Mouse (Mus musculus) frontal cortex, postnatal 25 days (tissue): ENCODE data around the gene Copz1.

ENCODE experiments used
- DNase-seq, 2 experiments: peaks; one replicate each; pipeline ENCODE4 v3.0.0; 2022; ENCODE audit warnings: low spot score in 2 of 2

Gene Copz1

GRCm38 (mm10) chr15:103308876-103309580, 36.5 kb downstream of the Copz1 start:
- DNase-seq = no peak

GRCm38 (mm10) chr15:103310365-103310910, 37.9 kb downstream of the Copz1 start, which contains the start of gene Gpr84:
Gene Gpr84 (minus strand): TSS chr15:103310612.
- DNase-seq = no peak

GRCm38 (mm10) chr15:103313495-103314095, 41.1 kb downstream of the Copz1 start:
- DNase-seq = no peak

GRCm38 (mm10) chr15:103314181-103314580, 41.7 kb downstream of the Copz1 start:
- DNase-seq = no peak

- DNase-seq = no peak
Observed at GRCm38 (mm10) chr15:103315011-103315502, 42.5 kb downstream of the Copz1 start.

GRCm38 (mm10) chr15:103315979-103316776, 43.7 kb downstream of the Copz1 start:
- DNase-seq = no peak

GRCm38 (mm10) chr15:103317120-103317519, 44.6 kb downstream of the Copz1 start:
- DNase-seq = no peak

- DNase-seq = no peak
Observed at GRCm38 (mm10) chr15:103317731-103318130, 45.2 kb downstream of the Copz1 start.

GRCm38 (mm10) chr15:103318201-103318816, 45.8 kb downstream of the Copz1 start:
- DNase-seq = no peak

GRCm38 (mm10) chr15:103321076-103321475, 48.6 kb downstream of the Copz1 start:
- no peak for DNase-seq

GRCm38 (mm10) chr15:103322396-103322795, 49.9 kb downstream of the Copz1 start:
- DNase-seq = no peak

GRCm38 (mm10) chr15:103323070-103323454, 50.5 kb downstream of the Copz1 start:
- no peak for DNase-seq

GRCm38 (mm10) chr15:103323455-103324247, 51.1 kb downstream of the Copz1 start:
- peak in 1 of 2 experiments; percentile 61 for DNase-seq

GRCm38 (mm10) chr15:103333081-103333615, 60.6 kb downstream of the Copz1 start:
- no peak for DNase-seq

- no peak for DNase-seq
Observed at GRCm38 (mm10) chr15:103333738-103334137, 61.2 kb downstream of the Copz1 start.

GRCm38 (mm10) chr15:103334194-103334593, 61.7 kb downstream of the Copz1 start:
- DNase-seq = no peak

GRCm38 (mm10) chr15:103335040-103335439, 62.5 kb downstream of the Copz1 start:
- no peak for DNase-seq

GRCm38 (mm10) chr15:103335488-103336235, 63.1 kb downstream of the Copz1 start:
- no peak for DNase-seq

- DNase-seq = no peak
Observed at GRCm38 (mm10) chr15:103336996-103337667, 64.6 kb downstream of the Copz1 start.
